Mouse (Mus musculus) lung, postnatal 0 days (tissue): ENCODE results near the gene Ints3.

ENCODE experiments used
- CTCF ChIP-seq: IDR thresholded peaks from 2 replicates; pipeline ENCODE4 v1.5.1; 2016; ENCODE audit warnings: antibody characterized with exemption, mild to moderate bottlenecking
- EP300 ChIP-seq: IDR thresholded peaks from 2 replicates; pipeline ENCODE4 v1.6.1; 2016; ENCODE audit warnings: antibody characterized with exemption, mild to moderate bottlenecking, control low read depth

DNA sequence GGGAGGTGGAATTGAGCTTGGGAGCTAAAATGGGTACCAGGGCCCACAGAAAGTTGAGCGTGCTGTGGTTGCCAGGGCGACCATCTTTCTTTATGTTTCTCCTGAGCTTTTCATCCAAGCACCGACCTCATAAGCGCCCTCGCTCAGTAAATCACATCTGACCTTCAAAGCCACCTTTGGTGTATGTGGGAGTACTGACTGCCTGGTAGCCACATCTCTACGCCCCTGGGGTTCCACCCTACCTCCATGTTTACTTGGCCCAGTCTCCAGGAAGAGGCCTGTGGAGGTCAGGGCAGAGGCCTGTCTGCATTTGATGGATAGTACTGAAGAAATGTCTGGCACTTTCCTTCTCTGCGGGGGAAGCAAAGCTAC, 13.7 kb upstream of the Ints3 start:
- TF ChIP-seq CTCF: no peak
- TF ChIP-seq EP300: no peak
